Mouse (Mus musculus): ENCODE measurements around the gene Rprd1b.

DNA sequence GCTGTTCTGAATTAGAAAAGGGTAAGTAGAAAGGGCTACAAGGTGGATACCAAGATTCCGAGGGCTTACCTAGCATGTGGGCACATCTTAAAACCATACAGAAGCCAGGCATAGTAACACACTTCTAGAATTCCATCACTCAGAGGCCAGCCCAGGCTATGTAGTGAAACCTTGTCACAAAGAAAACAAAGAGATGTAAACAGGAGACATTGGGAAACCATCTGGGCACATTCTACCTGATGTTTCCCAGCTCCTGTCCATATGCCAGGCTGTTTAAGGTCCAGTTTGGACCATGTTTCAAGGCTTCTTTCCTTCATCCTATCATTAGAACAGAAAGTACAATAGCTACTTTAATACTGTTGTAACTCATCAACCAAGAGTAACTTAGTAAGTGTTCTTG, 9.3 kb downstream of the Rprd1b start:
- TF ChIP-seq POLR2A (IDR thresholded peaks at IDR 0.05; ENCODE audit: insufficient read depth, low read depth, low read length) (no peak), CTCF (IDR thresholded peaks at IDR 0.05; ENCODE audit: insufficient read depth, low read depth, low read length) (no peak)
